Mouse (Mus musculus): ENCODE measurements around the gene Cux2.

GRCm38 (mm10) chr5:121833159-121833558, 216.7 kb downstream of the Cux2 start:
- TF ChIP-seq KAT2A (conservative IDR thresholded peaks at IDR 0.05; ENCODE audit: low read depth, low read length): no peak
- TF ChIP-seq UBTF (IDR thresholded peaks at IDR 0.05; ENCODE audit: borderline replicate concordance, insufficient read depth, low read depth, low read length): no peak
- TF ChIP-seq NRF1 (IDR thresholded peaks at IDR 0.05; ENCODE audit: insufficient read depth, low read depth, low read length, poor library complexity, severe bottlenecking): no peak
- no peak for TF ChIP-seq CTCF (IDR thresholded peaks at IDR 0.05 in 2 of 3, conservative IDR thresholded peaks at IDR 0.05 in 1 of 3; ENCODE audit: control insufficient read depth in 1 of 3, insufficient read depth in 1 of 3, low read depth in 2 of 3, low read length in 3 of 3, poor library complexity in 1 of 3, severe bottlenecking in 1 of 3)
- TF ChIP-seq SMC3 (IDR thresholded peaks at IDR 0.05; ENCODE audit: low read depth, low read length): no peak
- TF ChIP-seq RCOR1 (IDR thresholded peaks at IDR 0.05; ENCODE audit: low read depth, low read length): no peak
- TF ChIP-seq GABPA (IDR thresholded peaks at IDR 0.05; ENCODE audit: low read depth, low read length): no peak
- no peak for TF ChIP-seq ZKSCAN1 (IDR thresholded peaks at IDR 0.05; ENCODE audit: low read depth, low read length)
- no peak for TF ChIP-seq USF1 (IDR thresholded peaks at IDR 0.05; ENCODE audit: low read depth, low read length)
- TF ChIP-seq NELFE (IDR thresholded peaks at IDR 0.05; ENCODE audit: low read depth, low read length): no peak
- no peak for TF ChIP-seq POLR2A (IDR thresholded peaks at IDR 0.05; ENCODE audit: control insufficient read depth in 1 of 2, insufficient read depth in 1 of 2, low read depth in 1 of 2, low read length in 2 of 2, poor library complexity in 1 of 2)
